Mouse (Mus musculus) limb, embryonic 11.5 days (tissue): ENCODE data around the gene Atp1b2. TPM values are rescaled to one million over a fixed set of nuclear protein-coding genes. Genes with fewer than 3 reads are reported as not detected.
"Not testable (repeated sequence)": the region's sequence is repeated elsewhere in the genome, so short reads cannot be mapped to it uniquely, and the experiment has no call there.

ENCODE experiments used
- ATAC-seq: fragments of 200-750 bp; cut with Nextera tagmentation; 2 replicates; pipeline ENCODE4 v1.8.0; 2017; ENCODE audit warnings: low read depth; ENCODE audit not compliant: insufficient number of reproducible peaks, low FRiP score, low TSS enrichment
- DNase-seq: peaks from one replicate; pipeline ENCODE4 v3.0.0-alpha.2; 2015; ENCODE audit warnings: low spot score
- H3K27ac ChIP-seq: fragments of 300-500 bp; sonication (generic); replicated peaks from 2 replicates; pipeline ENCODE4 v1.5.1; 2014; ENCODE audit warnings: low read depth, mild to moderate bottlenecking, low read length
- H3K27me3 ChIP-seq: fragments of 300-500 bp; sonication (generic); 2 replicates; pipeline ENCODE4 v1.6.1; 2014; ENCODE audit warnings: mild to moderate bottlenecking, low read length, mixed read lengths; ENCODE audit not compliant: control insufficient read depth, insufficient read depth
- H3K36me3 ChIP-seq: fragments of 300-500 bp; sonication (generic); 2 replicates; pipeline ENCODE4 v1.6.1; 2014; ENCODE audit warnings: mild to moderate bottlenecking, low read length, moderate library complexity, mixed read lengths; ENCODE audit not compliant: control insufficient read depth, insufficient read depth
- H3K4me1 ChIP-seq: fragments of 300-500 bp; sonication (generic); 2 replicates; pipeline ENCODE4 v1.6.1; 2014; ENCODE audit warnings: low read length, mixed read lengths; ENCODE audit not compliant: control insufficient read depth, insufficient read depth
- H3K4me2 ChIP-seq: fragments of 300-500 bp; sonication (generic); 2 replicates; pipeline ENCODE4 v1.6.1; 2014; ENCODE audit warnings: low read depth, mild to moderate bottlenecking, moderate library complexity; ENCODE audit not compliant: severe bottlenecking
- H3K4me3 ChIP-seq: fragments of 300-500 bp; sonication (generic); 2 replicates; pipeline ENCODE4 v1.5.1; 2014; ENCODE audit warnings: low read depth, low read length
- H3K9ac ChIP-seq: fragments of 300-500 bp; sonication (generic); 2 replicates; pipeline ENCODE4 v1.6.1; 2014; ENCODE audit warnings: mild to moderate bottlenecking, low read length
- H3K9me3 ChIP-seq: fragments of 300-500 bp; sonication (generic); 2 replicates; pipeline ENCODE4 v1.6.1; 2016; ENCODE audit warnings: low read length; ENCODE audit not compliant: control insufficient read depth
- WGBS: fragments of 180-500 bp; shearing (Covaris S2); extraction: QIAGEN DNeasy Blood & Tissue Kit; methylation state at CpG from one replicate; pipeline ENCODE4 v1.1.7; 2014; 5-methylcytosine and 5-hydroxymethylcytosine counted together
- polyA plus RNA-seq: library from polyadenylated mRNA; unstranded; fragments of >200 nt; fragmentation: Nextera tagmentation; extraction: Ambion mirVana; gene quantifications from 2 replicates; pipeline ENCODE4 v1.2.1, GENCODE M21; 2014

Gene Atp1b2
- polyA plus RNA-seq, 1 experiment from 2014 or later, result 4.5 TPM

- Histone ChIP-seq H3K4me3 (no peak overlapping the region), H3K4me1 (no peaks in the 10 kb centered on the region), H3K27ac (no peak overlapping the region), H3K36me3 (no peaks in the 10 kb centered on the region), H3K9me3 (no peaks in the 10 kb centered on the region), H3K9ac (no peak overlapping the region), H3K4me2 (no peak overlapping the region), H3K27me3 (no peaks in the 10 kb centered on the region)
- WGBS, result 33% methylated on average over 6 of the region's 6 CpGs
- ATAC-seq (no peak), DNase-seq (peak; percentile 91)
These were observed 22.5 kb upstream of the Atp1b2 start for GRCm38 (mm10) chr11:69628286-69628685.

GRCm38 (mm10) chr11:69624339-69624738 lies 18.6 kb upstream of the Atp1b2 start:
- H3K9me3 ChIP-seq, H3K27me3 ChIP-seq, H3K36me3 ChIP-seq, H3K9ac ChIP-seq, H3K4me2 ChIP-seq, H3K4me1 ChIP-seq, H3K4me3 ChIP-seq, H3K27ac ChIP-seq, ATAC-seq, DNase-seq: not testable (repeated sequence)
- WGBS, result 85% methylated on average over 2 of the region's 2 CpGs

DNA sequence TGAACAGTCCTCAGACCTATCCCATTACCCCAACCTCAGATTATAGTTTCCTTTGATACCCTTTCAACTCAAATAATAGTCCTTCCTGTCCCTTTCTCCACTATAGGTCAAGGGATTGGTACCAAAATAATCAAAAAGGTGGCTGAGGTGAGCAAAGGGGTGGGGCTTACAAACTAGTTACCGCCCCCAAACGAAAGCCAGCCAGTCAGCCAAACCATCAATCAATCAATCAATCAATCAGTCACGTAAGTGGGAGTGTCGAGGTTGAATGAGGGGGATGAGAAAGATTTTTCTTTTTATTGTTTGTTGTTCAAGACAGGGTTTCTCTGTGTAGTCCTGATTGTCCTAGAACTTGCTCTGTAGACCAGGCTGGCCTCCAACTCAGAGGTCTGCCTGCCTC lies 17.3 kb upstream of the Atp1b2 start:
- DNase-seq (no peak), ATAC-seq (no peak)
- Histone ChIP-seq H3K4me2 (no peak overlapping the region), H3K4me3 (no peak overlapping the region), H3K9ac (no peak overlapping the region), H3K27ac (no peak overlapping the region), H3K36me3 (no peaks in the 10 kb centered on the region), H3K4me1 (peaks cover 8% of the 10 kb centered on the region), H3K9me3 (no peaks in the 10 kb centered on the region), H3K27me3 (no peaks in the 10 kb centered on the region)
- WGBS, result 69% methylated on average over 4 of the region's 4 CpGs

DNA sequence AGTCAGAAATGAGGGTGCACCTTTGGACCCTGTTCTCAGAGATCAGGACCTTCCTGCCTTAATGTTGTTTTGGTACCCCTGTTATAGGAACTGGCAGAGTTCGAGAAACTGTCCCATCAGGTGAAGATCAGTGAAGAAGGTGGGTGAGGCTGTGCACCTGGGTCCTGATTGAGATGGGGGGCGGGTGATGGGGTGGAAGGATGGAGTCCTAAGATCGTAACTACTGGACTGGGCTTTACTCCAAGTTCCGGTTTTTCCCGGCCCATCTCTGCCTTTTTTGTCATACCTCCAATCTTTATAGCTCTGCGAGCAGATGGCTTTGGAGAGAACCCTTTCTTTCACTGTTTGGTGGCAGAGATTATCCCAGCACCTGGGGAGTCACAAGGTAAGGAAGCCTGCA lies 16.7 kb upstream of the Atp1b2 start:
- Histone ChIP-seq H3K9ac (peak overlapping the region; percentile 60), H3K27ac (no peak overlapping the region)

GRCm38 (mm10) chr11:69621571-69622268 lies 16.0 kb upstream of the Atp1b2 start, which contains the start of gene Sat2:
TSS of gene Sat2 (plus strand) at chr11:69622024.
- ATAC-seq (peak; percentile 59), DNase-seq (peak; percentile 80)
- Histone ChIP-seq H3K4me3 (peak within 1 kb of the TSS; percentile 34), H3K9me3 (no peaks in the 10 kb centered on the region), H3K4me2 (peak within 1 kb of the TSS; percentile 70), H3K4me1 (peaks cover 8% of the 10 kb centered on the region), H3K36me3 (no peaks in the 10 kb centered on the region), H3K27ac (no peak within 1 kb of the TSS), H3K27me3 (no peaks in the 10 kb centered on the region), H3K9ac (peak within 1 kb of the TSS; percentile 60)
- whole genome bisulfite sequencing, result 1% methylated on average over 20 of the region's 20 CpGs

More for the DNA sequence above, 16.7 kb upstream of the Atp1b2 start:
- H3K27me3 ChIP-seq, result no peaks in the 10 kb centered on the region
- DNase-seq, result no peak
- H3K36me3 ChIP-seq, result no peaks in the 10 kb centered on the region
- peaks cover 8% of the 10 kb centered on the region for H3K4me1 ChIP-seq
- no peaks in the 10 kb centered on the region for H3K9me3 ChIP-seq
- 0 out of 2 replicates have a peak, but pooled peaks have one; percentile 13 for ATAC-seq
- H3K4me2 ChIP-seq, result peak overlapping the region; percentile 70
- 47% methylated on average over 6 of the region's 6 CpGs for WGBS
- H3K4me3 ChIP-seq, result peak overlapping the region; percentile 34

DNA sequence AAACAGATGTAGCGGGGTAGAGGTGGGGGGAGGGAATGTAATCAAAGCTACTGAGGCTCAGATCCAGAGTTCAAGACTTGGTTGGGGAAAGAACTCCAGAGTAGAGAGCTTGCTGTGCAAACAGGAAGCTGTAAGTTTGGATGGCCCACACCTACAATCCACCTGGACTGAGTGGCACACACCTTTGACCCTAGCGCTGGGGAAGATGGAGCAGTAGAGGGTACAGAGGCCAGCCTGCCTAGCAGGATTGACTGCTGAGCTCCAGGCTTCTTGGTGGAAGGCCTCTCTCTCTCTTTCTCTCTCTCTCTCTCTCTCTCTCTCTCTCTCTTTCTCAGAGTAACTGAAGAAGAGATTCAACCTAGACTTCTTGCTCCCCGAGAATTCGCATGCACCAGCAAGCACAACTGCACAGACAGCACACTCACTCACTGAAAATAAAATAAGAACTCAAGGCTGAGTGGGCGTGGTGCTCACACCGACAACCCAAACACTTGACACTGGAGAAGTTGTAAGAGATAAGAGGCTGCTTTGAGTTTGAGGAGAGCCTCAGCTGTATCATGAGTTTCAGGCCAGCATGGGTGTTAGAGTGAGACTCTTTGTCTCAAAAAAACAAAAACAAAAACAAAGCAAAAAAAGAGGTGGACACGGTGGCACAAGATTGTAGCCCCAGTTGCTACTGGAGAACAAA lies 14.8 kb upstream of the Atp1b2 start:
- Histone ChIP-seq H3K36me3 (no peaks in the 10 kb centered on the region), H3K4me1 (peaks cover 8% of the 10 kb centered on the region), H3K4me2 (no peak overlapping the region), H3K27ac (no peak overlapping the region), H3K9ac (no peak overlapping the region), H3K9me3 (no peaks in the 10 kb centered on the region), H3K27me3 (no peaks in the 10 kb centered on the region), H3K4me3 (no peak overlapping the region)
- whole genome bisulfite sequencing, result 92% methylated on average over 7 of the region's 7 CpGs
- ATAC-seq (no peak), DNase-seq (no peak)

GRCm38 (mm10) chr11:69617805-69618204 lies 12.1 kb upstream of the Atp1b2 start, which contains the start of gene Shbg:
TSS of gene Shbg (minus strand) at chr11:69617905.
- H3K9ac ChIP-seq, result no peak within 1 kb of the TSS; the same call in 1 of the 2 replicates
- DNase-seq (no peak), ATAC-seq (no peak)
- H3K36me3 ChIP-seq, result no peaks in the 10 kb centered on the region
- 67% methylated on average over 5 of the region's 5 CpGs for WGBS
- no peak within 1 kb of the TSS for H3K4me3 ChIP-seq
- no peaks in the 10 kb centered on the region for H3K27me3 ChIP-seq
- H3K4me2 ChIP-seq, result no peak within 1 kb of the TSS
- no peak within 1 kb of the TSS for H3K27ac ChIP-seq
- no peaks in the 10 kb centered on the region for H3K9me3 ChIP-seq
- H3K4me1 ChIP-seq, result peaks cover 8% of the 10 kb centered on the region

DNA sequence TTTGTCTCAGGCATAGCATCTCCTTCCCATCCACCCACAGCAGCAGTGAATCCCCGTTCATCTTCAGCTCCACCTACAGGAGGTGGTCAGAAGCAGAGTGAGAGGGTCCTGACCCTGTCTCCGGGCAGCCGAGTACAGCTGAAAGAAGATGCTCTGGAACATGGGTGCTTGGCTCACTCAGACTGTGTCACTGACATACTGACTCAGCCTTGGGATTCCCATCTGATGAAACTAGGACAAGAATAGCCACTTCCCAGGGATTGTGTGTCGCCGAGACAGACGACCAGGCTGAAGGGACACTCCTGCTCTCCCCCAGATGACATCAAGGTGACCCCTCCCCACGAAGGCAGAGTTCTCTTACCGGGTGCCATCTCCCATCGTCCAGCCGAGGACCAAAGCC lies 11.0 kb upstream of the Atp1b2 start:
- H3K36me3 ChIP-seq, result no peaks in the 10 kb centered on the region
- H3K27ac ChIP-seq, result no peak overlapping the region
- no peaks in the 10 kb centered on the region for H3K27me3 ChIP-seq
- H3K4me2 ChIP-seq, result no peak overlapping the region
- no peak for ATAC-seq
- H3K4me3 ChIP-seq, result no peak overlapping the region
- H3K9ac ChIP-seq, result no peak overlapping the region; the same call in 1 of the 2 replicates
- 53% methylated on average over 10 of the region's 10 CpGs for WGBS
- H3K4me1 ChIP-seq, result peaks cover 3% of the 10 kb centered on the region; the same call in 1 of the 2 replicates
- H3K9me3 ChIP-seq, result no peaks in the 10 kb centered on the region
- DNase-seq, result no peak
